Mouse (Mus musculus) heart, postnatal 36 days (tissue): ENCODE results near the gene Vmn1r131. TPM values are rescaled to one million over a fixed set of nuclear protein-coding genes. Genes with fewer than 3 reads are reported as not detected.
"Not testable (repeated sequence)": the region's sequence is repeated elsewhere in the genome, so short reads cannot be mapped to it uniquely, and the experiment has no call there.

Experiments
- DNase-seq, 2 experiments: peaks; one replicate each; pipeline ENCODE4 v3.0.0; 2021 to 2022
- intact Hi-C: fragments of 180-260 bp; cut with DNase I; formaldehyde crosslinking; loops from one replicate; pipeline ENCODE4 v1.15.1; 2025
- total RNA-seq, 2 experiments: library from RNA; stranded (reverse); gene quantifications; 2 replicates each; pipeline ENCODE4 v1.2.3; 2021

Vmn1r131 gene
- total RNA-seq, result not detected

- intact Hi-C loops, DNase-seq: not testable (repeated sequence)
These were observed at the start of gene Vmn1r131 for GRCm38 (mm10) chr7:21545990-21546389. Gene Vmn1r131, minus strand, starts transcription at chr7:21546090.

GRCm38 (mm10) chr7:21511480-21511879, 34.4 kb downstream of the Vmn1r131 start, which contains the start of gene Vmn1r130:
Gene Vmn1r130, plus strand, starts transcription at chr7:21511780.
- intact Hi-C loops, DNase-seq: not testable (repeated sequence)

Other genes with a start within 250 kb of the Vmn1r131 start
- not detected for gene Vmn1r126, start 244.6 kb downstream of the Vmn1r131 start, total RNA-seq
- not detected for gene Vmn1r127, start 226.2 kb downstream of the Vmn1r131 start, total RNA-seq
- gene Vmn1r128, start 196.7 kb downstream of the Vmn1r131 start, total RNA-seq, result not detected
- gene Vmn1r129, start 184.8 kb downstream of the Vmn1r131 start, total RNA-seq, result not detected
- not detected for gene Gm6882, start 113.3 kb downstream of the Vmn1r131 start, total RNA-seq
- not detected for gene Vmn1r130, start 34.3 kb downstream of the Vmn1r131 start, total RNA-seq
- gene Vmn1r132, start 68.0 kb upstream of the Vmn1r131 start, total RNA-seq, result not detected
- gene Gm4175, start 215.4 kb upstream of the Vmn1r131 start, total RNA-seq, result not detected